Mouse (Mus musculus) CD4-positive, CD25-positive, alpha-beta regulatory T cell, adult 2 months (primary cell): ENCODE measurements around the gene Col13a1.

Source experiments
- DNase-seq: peaks from one replicate; pipeline ENCODE4 v3.0.0-alpha.2; 2012; ENCODE audit warnings: low read depth, low spot score

Gene Col13a1

DNA sequence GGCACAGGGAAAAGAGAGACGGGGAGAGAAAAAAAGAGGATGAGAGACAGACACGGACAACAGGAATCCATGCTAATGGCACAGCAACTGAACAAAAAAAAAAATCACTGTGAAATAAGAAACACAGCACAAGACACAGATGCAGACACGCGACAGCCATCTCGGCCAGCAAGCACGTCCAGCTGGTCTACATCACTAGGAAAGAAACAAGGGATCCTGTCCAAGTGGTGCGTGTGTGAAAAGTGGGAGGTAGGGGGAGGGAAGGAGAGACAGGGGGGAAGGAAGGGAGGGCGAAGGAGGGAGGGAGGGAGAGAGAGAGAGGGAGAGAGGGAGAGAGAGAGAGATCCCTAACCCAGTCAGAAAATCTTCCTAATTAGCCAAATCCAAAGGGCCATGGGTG, 73.6 kb downstream of the Col13a1 start:
- DNase-seq: no peak

DNA sequence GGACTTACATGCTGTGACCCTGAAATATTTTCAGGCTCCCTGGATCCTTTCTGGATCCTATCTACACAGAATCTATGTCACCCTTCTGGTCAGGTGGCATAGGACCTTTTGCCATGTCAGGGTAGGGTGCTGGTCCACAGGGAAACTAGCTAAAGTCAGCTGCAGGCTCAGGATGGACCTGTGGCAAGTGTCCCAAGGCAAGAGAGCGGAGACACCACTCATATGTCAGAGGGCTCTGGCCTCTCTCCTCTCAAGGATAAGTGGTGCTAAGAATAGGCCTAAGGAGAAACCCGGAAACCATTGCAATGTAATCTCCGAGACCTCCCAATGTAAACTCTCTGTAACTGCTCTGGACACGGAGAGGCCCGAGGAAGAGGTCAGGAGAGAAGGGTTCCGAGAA, 80.8 kb downstream of the Col13a1 start:
- no peak for DNase-seq

DNA sequence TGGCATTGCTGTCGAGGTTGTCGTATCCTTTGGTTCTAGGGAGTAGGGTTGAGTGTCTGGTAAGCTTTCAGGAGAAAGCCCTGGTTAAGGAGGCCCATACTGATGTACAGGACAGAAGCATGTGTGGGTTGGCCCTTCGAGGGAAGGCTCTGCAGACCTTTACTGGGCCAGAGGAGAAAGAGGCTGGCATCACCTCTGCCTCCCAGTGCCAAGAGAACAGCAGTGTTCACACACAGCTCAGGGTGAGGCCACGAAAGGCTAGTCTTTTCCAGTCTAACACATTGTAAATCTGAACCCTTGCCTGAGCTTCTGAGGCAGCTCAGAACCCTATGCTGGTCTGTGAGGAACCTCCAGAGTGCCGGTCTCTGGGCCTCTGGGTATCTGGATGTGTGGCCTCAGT, 84.3 kb downstream of the Col13a1 start:
- no peak for DNase-seq

DNA sequence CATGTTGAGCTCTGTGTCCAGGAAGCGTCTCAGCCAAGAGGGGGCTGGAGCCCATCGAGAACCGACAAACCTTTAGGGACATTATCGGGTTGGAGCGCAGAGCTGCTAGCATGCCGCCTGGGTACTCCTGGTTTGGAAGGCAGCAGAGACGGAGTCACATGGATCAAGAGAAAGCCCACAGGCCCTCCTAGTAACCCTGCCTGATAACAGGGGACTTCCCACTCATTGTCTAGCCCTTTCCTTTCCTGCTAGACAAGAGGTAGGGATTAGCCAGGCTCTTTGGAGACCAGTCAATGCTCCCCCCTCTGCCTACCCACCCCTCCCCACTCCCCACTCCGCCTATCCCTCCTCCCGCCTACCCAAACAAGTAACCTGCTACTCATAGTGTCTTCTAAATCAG, 87.8 kb downstream of the Col13a1 start:
- no peak for DNase-seq

GRCm38 (mm10) chr10:61890294-61890693, 88.6 kb downstream of the Col13a1 start:
- DNase-seq: no peak

GRCm38 (mm10) chr10:61879427-61879826, 99.5 kb downstream of the Col13a1 start:
- no peak for DNase-seq

DNA sequence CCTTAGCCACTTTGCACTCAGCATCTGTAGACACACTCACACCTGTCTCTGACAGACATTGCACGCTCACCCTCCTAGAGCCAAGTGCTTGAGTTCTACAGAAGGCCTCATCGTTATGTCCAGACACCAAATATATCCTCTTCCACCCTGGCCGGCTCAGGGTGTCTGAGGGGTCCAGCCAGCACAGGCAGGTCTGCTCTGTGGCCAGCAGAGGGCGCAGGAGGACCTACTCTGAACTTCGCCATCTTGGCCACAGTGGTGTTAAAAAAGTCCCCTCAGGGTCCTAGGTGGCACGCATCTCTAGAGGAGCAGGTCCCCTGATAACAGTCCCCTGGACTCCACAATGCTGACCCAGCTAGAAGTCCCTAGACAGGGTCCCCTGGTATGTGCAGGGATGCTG, 101.1 kb downstream of the Col13a1 start:
- DNase-seq: peak; percentile 57

DNA sequence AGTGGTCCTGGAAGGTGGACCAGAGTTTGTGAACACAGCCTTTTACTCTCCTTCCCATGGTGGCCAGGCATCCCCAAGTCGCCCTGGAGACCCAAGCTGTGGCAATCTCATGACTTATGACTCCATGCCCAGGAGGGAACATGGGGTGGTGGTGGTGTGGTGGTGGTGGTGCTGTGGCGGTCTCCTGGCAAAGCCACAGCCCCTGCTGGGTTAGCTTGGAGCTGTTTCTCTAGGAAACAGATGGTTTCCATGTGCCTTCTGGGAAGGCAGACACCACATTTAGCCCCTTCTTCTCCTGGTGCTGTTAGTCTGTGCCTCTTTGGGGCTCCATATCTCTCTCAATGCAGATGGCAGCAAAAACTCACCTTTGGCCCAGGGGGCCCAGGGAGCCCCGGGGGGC, 109.1 kb downstream of the Col13a1 start:
- DNase-seq: no peak

DNA sequence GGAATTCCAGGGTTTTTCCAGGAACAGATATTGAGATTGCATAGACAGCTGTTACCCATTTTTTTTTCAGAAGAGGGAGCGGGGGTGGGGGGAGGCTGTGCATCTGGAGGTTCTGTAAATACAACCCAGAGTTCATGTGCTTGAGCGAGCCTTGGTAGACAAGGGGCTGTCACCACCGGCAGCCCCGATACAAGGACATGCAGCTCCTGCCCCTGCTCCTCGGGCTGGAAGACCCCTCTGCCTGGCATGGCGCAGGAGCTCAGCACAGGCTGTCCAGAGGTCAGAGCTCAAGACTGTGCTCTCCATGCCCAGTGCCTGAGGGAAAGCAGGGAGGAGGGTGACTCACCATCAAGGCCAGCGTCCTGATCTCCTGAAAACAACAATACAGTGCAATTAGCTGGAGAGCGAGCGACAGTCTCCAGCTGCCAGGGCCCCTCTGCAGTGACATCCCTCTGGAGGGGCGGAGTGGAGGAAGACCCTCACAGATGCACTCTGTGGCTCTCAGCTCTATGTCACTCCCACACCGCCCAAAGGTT, 112.8 kb downstream of the Col13a1 start:
- DNase-seq: no peak

DNA sequence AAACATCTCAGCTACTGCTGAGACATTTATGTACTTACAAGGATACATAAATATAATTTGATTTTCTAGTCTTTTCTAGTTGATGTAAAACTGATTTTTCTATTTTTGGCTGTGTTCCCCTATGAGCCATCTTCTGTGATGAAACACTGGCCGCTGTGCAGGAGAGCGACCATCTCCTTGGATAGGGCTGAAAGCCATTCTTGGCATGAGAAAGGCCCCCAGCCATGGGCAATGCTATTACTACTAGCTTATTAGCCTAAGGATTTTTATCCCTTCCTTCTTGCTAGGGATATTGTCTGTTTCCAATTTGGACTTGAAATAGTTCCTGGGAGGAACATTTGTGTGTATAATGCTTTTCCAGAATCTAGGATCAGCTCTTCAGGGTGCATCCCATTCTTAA, 119.5 kb downstream of the Col13a1 start:
- no peak for DNase-seq

DNA sequence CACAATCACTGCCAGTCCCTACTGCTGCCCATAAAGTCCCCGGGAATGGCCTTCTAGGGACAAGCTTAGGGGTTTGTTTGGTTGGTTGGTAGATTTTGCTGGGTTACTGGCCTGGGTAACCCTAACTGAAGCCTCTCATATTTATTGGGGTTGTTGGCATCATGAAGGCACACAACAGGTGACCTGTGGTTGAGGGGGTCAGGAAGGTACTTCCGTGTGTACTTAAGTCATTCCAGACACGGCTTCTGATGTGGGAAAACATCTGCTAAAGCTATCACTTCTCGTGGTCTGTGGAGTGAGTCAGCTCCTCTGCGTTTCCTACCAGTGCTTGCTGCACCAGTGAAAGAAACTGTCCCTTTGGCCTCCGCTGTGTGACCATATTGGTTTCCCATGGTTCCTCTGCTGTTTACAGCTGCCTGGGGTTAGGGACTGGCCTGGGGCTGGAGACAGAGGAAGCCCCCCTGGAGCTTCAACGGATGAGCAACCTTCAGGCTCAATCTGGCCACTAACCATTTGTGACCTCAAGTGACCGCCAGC, 123.7 kb downstream of the Col13a1 start:
- DNase-seq: no peak

DNA sequence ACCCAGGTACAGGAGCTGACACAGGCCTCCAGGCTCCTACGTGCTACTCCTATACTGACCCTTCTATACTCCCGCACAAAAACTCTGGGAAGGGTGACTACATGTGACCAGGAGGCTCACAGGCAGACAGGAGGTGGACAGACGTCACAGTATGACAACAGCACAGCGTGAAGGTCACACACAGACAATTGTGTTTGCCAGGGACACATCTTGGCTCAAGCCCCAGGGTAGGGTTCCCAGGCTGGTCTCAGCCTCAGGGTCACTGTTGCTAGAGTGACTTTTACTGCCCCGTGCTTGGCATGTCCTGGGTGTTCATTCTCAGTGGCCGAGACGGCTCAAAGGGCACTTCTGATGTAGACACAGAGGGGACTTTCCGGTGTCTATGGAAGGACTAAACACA, 126.1 kb downstream of the Col13a1 start:
- DNase-seq: no peak

DNA sequence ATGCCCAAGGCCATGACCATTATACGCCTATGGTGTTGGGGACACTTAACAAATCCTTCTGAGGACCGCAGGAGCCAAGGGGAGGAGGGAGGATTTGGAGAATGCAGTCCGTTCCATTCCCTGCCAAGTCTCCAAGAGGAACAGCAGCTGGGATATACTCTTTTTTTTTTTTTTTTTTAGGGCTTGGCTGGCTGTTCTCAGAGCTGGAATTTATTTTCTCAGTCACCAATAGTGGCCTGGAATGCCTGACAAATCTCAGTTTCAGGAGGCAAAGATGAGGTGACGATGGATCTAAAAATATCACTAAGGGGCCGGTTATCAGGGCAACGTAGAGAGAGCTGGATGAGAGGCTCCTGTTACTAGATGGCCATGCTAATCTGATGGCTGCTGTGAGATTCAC, 130.4 kb downstream of the Col13a1 start:
- DNase-seq: no peak

GRCm38 (mm10) chr10:61845476-61845875, 133.4 kb downstream of the Col13a1 start:
- DNase-seq: no peak

- DNase-seq: no peak
These were observed 134.4 kb downstream of the Col13a1 start for GRCm38 (mm10) chr10:61844475-61844874.

- DNase-seq: no peak
These were observed 136.6 kb downstream of the Col13a1 start for GRCm38 (mm10) chr10:61842261-61842660.

GRCm38 (mm10) chr10:61839326-61839725, 139.6 kb downstream of the Col13a1 start:
- DNase-seq: no peak

- peak; percentile 53 for DNase-seq
These were observed 140.1 kb downstream of the Col13a1 start for GRCm38 (mm10) chr10:61838769-61839168.

DNA sequence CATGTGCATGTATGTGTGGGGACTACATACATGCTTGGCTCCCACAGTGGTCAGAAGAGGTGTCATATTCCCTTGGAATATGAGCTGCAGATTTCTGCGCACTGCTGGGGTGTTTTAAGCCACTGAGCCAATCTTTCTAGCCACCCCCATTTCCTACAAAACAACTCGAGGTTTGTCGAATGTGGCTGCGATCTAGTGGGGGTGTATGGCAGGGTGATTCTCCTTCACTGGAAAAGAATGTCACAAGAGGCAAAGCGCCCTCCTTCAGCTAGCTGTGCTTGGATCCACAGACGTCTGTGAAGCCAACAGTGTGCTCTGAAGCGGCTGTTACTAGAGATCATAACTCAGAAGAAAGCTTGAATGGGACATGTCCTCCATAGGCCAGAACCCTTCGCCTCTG, 141.6 kb downstream of the Col13a1 start:
- DNase-seq: no peak

- no peak for DNase-seq
These were observed 144.6 kb downstream of the Col13a1 start for GRCm38 (mm10) chr10:61834288-61834687.

GRCm38 (mm10) chr10:61832713-61833112, 146.2 kb downstream of the Col13a1 start:
- no peak for DNase-seq

DNA sequence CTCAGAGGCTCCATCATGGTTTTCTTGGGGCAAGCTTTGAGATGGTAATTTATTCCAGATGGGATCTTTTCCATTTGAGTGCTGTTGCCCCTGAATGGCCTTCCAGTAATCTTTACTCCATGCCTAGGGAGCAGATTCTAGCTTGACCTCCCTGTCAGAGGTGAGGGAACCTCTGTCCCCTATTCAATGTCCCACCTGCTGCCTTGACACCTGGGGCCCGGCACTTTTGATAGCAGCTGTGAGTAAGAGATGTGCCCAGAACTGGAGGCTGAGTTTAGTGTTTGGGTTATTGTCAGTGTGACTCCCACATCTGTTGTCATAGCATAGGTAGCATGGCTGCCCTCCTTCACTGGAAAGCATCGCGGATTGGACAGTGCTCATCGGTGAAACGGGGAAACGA, 147.2 kb downstream of the Col13a1 start:
- DNase-seq: no peak

DNA sequence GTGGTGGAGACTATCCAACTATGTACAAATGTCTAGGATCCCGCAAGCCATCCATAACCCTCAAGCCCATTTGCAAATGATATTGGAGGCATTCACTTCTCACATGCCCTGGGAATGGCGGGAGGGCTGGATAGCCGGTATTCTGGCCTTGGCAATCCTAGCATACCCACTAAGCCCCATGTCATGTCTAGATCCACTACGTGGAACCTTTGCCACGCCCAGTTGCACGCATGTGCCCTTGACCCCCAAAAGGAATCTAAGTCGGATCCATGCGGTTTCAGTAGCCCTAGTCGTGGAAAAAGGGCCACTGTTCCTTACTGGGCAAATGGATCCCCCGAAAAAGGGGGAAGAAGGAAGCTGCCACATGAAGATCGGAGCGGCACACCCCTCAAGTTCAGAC, 147.7 kb downstream of the Col13a1 start:
- no peak for DNase-seq

DNA sequence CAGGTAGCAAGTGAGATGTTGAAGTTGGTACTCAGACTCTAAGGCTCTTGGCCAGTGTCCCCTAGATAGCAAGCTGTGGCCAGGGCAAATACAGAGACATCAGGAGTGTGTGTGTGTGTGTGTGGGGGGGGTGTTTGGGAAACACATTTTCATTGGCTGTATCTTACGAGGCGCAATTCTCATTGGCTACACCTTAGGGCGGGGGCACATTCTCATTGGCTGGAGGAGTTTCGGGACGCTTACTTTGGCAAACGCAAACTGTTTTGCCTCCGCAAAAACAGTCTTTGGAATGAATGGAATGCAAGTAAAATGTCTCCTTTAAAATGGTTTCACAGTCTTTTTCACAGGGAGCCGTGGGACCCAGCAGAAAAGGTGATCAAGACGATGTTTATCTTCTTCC, 148.1 kb downstream of the Col13a1 start:
- DNase-seq: no peak
